Mouse (Mus musculus) liver, adult (tissue): ENCODE results near the gene Pex11a.

Experiments used
- GATA4 ChIP-seq: IDR thresholded peaks from 2 replicates; pipeline ENCODE4 v1.6.1; 2014; ENCODE audit warnings: mild to moderate bottlenecking, low read length; ENCODE audit not compliant: insufficient replicate concordance

The Pex11a gene

GRCm38 (mm10) chr7:79715187-79715981 lies 27.5 kb downstream of the Pex11a start, which contains the start of gene Kif7:
TSS of gene Kif7 (minus strand) at chr7:79715720.
- TF ChIP-seq GATA4 = no peak

- no peak for TF ChIP-seq GATA4
These were observed 32.1 kb downstream of the Pex11a start for GRCm38 (mm10) chr7:79710831-79711230.

GRCm38 (mm10) chr7:79710130-79710607 lies 32.8 kb downstream of the Pex11a start:
- TF ChIP-seq GATA4 = no peak

- no peak for TF ChIP-seq GATA4
These were observed 37.7 kb downstream of the Pex11a start for GRCm38 (mm10) chr7:79705210-79705609.

DNA sequence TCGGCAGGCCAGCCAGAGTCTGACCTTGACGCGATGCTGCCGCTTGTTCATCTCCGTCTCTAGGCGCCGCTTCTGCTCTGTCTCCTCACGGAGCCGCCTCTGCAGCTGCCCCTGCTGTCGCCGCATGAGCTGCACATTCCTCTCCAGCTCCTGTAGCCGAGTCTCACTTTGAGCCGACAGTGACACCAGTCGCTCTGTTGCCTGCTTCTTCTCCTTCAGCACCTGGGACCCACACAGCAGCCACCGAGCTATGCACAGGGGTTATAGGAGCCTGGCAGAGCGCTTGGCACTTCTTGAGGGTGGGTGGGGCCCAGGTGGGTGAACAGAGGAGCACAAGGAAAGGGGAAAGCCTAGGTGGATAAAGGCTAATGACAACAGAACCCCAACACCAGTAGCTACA lies 40.2 kb downstream of the Pex11a start:
- TF ChIP-seq GATA4 = no peak

GRCm38 (mm10) chr7:79696495-79696894 lies 46.4 kb downstream of the Pex11a start:
- TF ChIP-seq GATA4 = no peak
